ENCODE assay signal across 8 mouse cellular contexts in genomic region chr11:115707313-115708208, GRCm38 (mm10). TPM values are rescaled to one million over a fixed set of nuclear protein-coding genes. Genes with fewer than 3 reads are reported as not detected.
DNase-seq lines count a peak whose midpoint lies in the region; ATAC-seq and TF ChIP-seq lines count a peak whose summit lies in the region.

No protein-coding gene starts in this region.

- H3K36me3 ChIP-seq in CH12.LX (replicated peaks in 1 of 2; ENCODE audit: control insufficient read depth in 1 of 2, insufficient read depth in 1 of 2, low read length in 1 of 2), result peaks cover 8 to 25% of the 10 kb centered on the region in 2 experiments
- no peaks in the 10 kb centered on the region for H3K36me3 ChIP-seq in forebrain, embryonic 14.5 days (ENCODE audit: control insufficient read depth, insufficient read depth, low read length)
- H3K36me3 ChIP-seq in intestine, embryonic 14.5 days (ENCODE audit: control insufficient read depth, insufficient read depth, low read length), result no peaks in the 10 kb centered on the region
- no peaks in the 10 kb centered on the region for H3K36me3 ChIP-seq in neural tube, embryonic 13.5 days

- DNase-seq in 3134 (ENCODE audit: extremely low read depth, insufficient read length, low spot score) (peak; percentile 67), CH12.LX (ENCODE audit: extremely low read depth) (peak; percentile 75)
- DNase-seq in c-Kit-positive CD71-positive TER-119-positive erythroid progenitor cells, embryonic 14.5 days (ENCODE audit: low spot score), result peak; percentile 33
- DNase-seq in forebrain, embryonic 14.5 days (ENCODE audit: low spot score), result peak; percentile 44
- DNase-seq in intestine, embryonic 14.5 days (ENCODE audit: low spot score), result peak; percentile 78
- peak; percentile 47 to 48 for DNase-seq in lung, adult 18-20 months

- H3K4me3 ChIP-seq in CH12.LX (replicated peaks in 1 of 3; ENCODE audit: low read depth in 2 of 3, low read length in 2 of 3, poor library complexity in 1 of 3), result peak overlapping the region; percentile 86 to 99 (median 97)
- peak overlapping the region; percentile 99 for H3K4me3 ChIP-seq in forebrain, embryonic 14.5 days (ENCODE audit: low read depth, low read length)
- H3K4me3 ChIP-seq in intestine, embryonic 14.5 days (ENCODE audit: low read depth, low read length), result peak overlapping the region; percentile 79
- H3K4me3 ChIP-seq in neural tube, embryonic 13.5 days, result peak overlapping the region; percentile 99

- 0 out of 2 replicates have a peak, but pooled peaks have one; percentile 2 for TF ChIP-seq POLR2A in CH12.LX (IDR thresholded peaks at IDR 0.05; ENCODE audit: low read depth, low read length)

- H3K27ac ChIP-seq in CH12.LX (ENCODE audit: insufficient read depth, low read depth), result peak overlapping the region; percentile 88
- H3K27ac ChIP-seq in forebrain, embryonic 14.5 days (ENCODE audit: low read depth, low read length), result peak overlapping the region; percentile 92
- peak overlapping the region; percentile 91 for H3K27ac ChIP-seq in intestine, embryonic 14.5 days (ENCODE audit: low read depth)
- H3K27ac ChIP-seq in neural tube, embryonic 13.5 days (replicated peaks), result peak overlapping the region; percentile 96

- WGBS in forebrain, embryonic 14.5 days, result under 1% methylated on average over 39 of the region's 44 CpGs
- under 1% methylated on average over 44 of the region's 44 CpGs for WGBS in intestine, embryonic 14.5 days
- WGBS in neural tube, embryonic 13.5 days, result under 1% methylated on average over 44 of the region's 44 CpGs

- no peak for TF ChIP-seq RAD21 in CH12.LX (IDR thresholded peaks at IDR 0.05; ENCODE audit: low read depth, low read length)

- ATAC-seq in forebrain, embryonic 14.5 days, result no peak; the same call in 1 of the 2 replicates
- ATAC-seq in intestine, embryonic 14.5 days (replicated peaks; ENCODE audit: low FRiP score, low TSS enrichment, low read depth), result peak; percentile 36; the same call in 1 of the 2 replicates
- ATAC-seq in neural tube, embryonic 13.5 days (ENCODE audit: low read depth), result peak; percentile 63
- ATAC-seq in megakaryocyte-erythroid progenitor cell, adult 5-6 weeks (replicated peaks; ENCODE audit: low FRiP score, low TSS enrichment, poor library complexity, severe bottlenecking), result no peak

- H3K79me2 ChIP-seq in CH12.LX (replicated peaks; ENCODE audit: control insufficient read depth, extremely low read depth, insufficient read depth, poor library complexity, severe bottlenecking), result peaks cover 58% of the 10 kb centered on the region

- peak overlapping the region; percentile 98 for H3K9ac ChIP-seq in CH12.LX (ENCODE audit: insufficient read depth, low read depth)
- H3K9ac ChIP-seq in forebrain, embryonic 14.5 days (ENCODE audit: low read length), result peak overlapping the region; percentile 98
- H3K9ac ChIP-seq in intestine, embryonic 14.5 days (ENCODE audit: low read length), result peak overlapping the region; percentile 96
- peak overlapping the region; percentile 98 for H3K9ac ChIP-seq in neural tube, embryonic 13.5 days

- peak; percentile 57; the same call in 1 of the 2 replicates for TF ChIP-seq EP300 in CH12.LX (IDR thresholded peaks at IDR 0.05; ENCODE audit: low read length)

- no peaks in the 10 kb centered on the region for H3K27me3 ChIP-seq in CH12.LX (replicated peaks)
- no peaks in the 10 kb centered on the region for H3K27me3 ChIP-seq in forebrain, embryonic 14.5 days (replicated peaks; ENCODE audit: control insufficient read depth, insufficient read depth, low read length)
- H3K27me3 ChIP-seq in intestine, embryonic 14.5 days (replicated peaks; ENCODE audit: control insufficient read depth, insufficient read depth, low read length), result no peaks in the 10 kb centered on the region
- no peaks in the 10 kb centered on the region for H3K27me3 ChIP-seq in neural tube, embryonic 13.5 days

- in situ Hi-C loops in CH12.LX (cut with MboI; ENCODE audit: low pct_ligation_motif_present, low pct_unique_long_range_greater_than_20kb, low sequenced_read_pairs), result no loop called here

- peaks cover 13 to 48% of the 10 kb centered on the region in 2 experiments for H3K4me1 ChIP-seq in CH12.LX (ENCODE audit: control insufficient read depth in 1 of 2, insufficient read depth in 2 of 2)
- peaks cover 16% of the 10 kb centered on the region for H3K4me1 ChIP-seq in forebrain, embryonic 14.5 days (ENCODE audit: control insufficient read depth, insufficient read depth, low read length)
- H3K4me1 ChIP-seq in intestine, embryonic 14.5 days (replicated peaks; ENCODE audit: control insufficient read depth, insufficient read depth, low read length), result peaks cover 15% of the 10 kb centered on the region
- peaks cover 39% of the 10 kb centered on the region for H3K4me1 ChIP-seq in neural tube, embryonic 13.5 days (replicated peaks)

- H3K9me3 ChIP-seq in CH12.LX (replicated peaks; ENCODE audit: low read length), result peaks cover 10% of the 10 kb centered on the region
- H3K9me3 ChIP-seq in forebrain, embryonic 14.5 days (replicated peaks; ENCODE audit: control insufficient read depth, low read length), result no peaks in the 10 kb centered on the region
- no peaks in the 10 kb centered on the region for H3K9me3 ChIP-seq in intestine, embryonic 14.5 days (ENCODE audit: control insufficient read depth, low read length)
- H3K9me3 ChIP-seq in neural tube, embryonic 13.5 days, result no peaks in the 10 kb centered on the region

- peak overlapping the region; percentile 91 for H3K4me2 ChIP-seq in CH12.LX (ENCODE audit: insufficient read depth, low read depth, poor library complexity, severe bottlenecking)
- peak overlapping the region; percentile 88 for H3K4me2 ChIP-seq in forebrain, embryonic 14.5 days (ENCODE audit: low read length)
- peak overlapping the region; percentile 87 for H3K4me2 ChIP-seq in intestine, embryonic 14.5 days (ENCODE audit: low read length)
- peak overlapping the region; percentile 87 for H3K4me2 ChIP-seq in neural tube, embryonic 13.5 days

- dilution Hi-C loops in CH12.LX (cut with MboI; ENCODE audit: extremely low pct_ligation_motif_present, extremely low pct_unique_long_range_greater_than_20kb, low sequenced_read_pairs), result no loop called here

- no peak for TF ChIP-seq CTCF in CH12.LX (conservative IDR thresholded peaks at IDR 0.05 in 1 of 2, IDR thresholded peaks at IDR 0.05 in 1 of 2; ENCODE audit: low read depth in 2 of 2, low read length in 2 of 2)

TF ChIP-seq in CH12.LX, 34 proteins besides CTCF, POLR2A, EP300 and RAD21:
- TF ChIP-seq MYC (IDR thresholded peaks at IDR 0.05; ENCODE audit: low read depth, low read length) (no peak), MXI1 (IDR thresholded peaks at IDR 0.05; ENCODE audit: low read depth, low read length) (no peak; the same call in 1 of the 2 replicates), MAX (IDR thresholded peaks at IDR 0.05; ENCODE audit: low read length) (no peak), ELF1 (IDR thresholded peaks at IDR 0.05; ENCODE audit: low read depth, low read length) (no peak), SMC3 (IDR thresholded peaks at IDR 0.05; ENCODE audit: low read depth, low read length) (no peak), JUND (conservative IDR thresholded peaks at IDR 0.05; ENCODE audit: low read depth, low read length) (no peak), SIN3A (IDR thresholded peaks at IDR 0.05; ENCODE audit: low read length) (peak; percentile 94), ETS1 (conservative IDR thresholded peaks at IDR 0.05; ENCODE audit: low read depth, low read length) (no peak), POLR2AphosphoS2 (IDR thresholded peaks at IDR 0.05; ENCODE audit: low read depth, low read length) (no peak), E2F4 (IDR thresholded peaks at IDR 0.05; ENCODE audit: insufficient replicate concordance, low read depth, low read length) (no peak), UBTF (IDR thresholded peaks at IDR 0.05; ENCODE audit: low read depth, low read length) (peak; percentile 88; the same call in 1 of the 2 replicates), RCOR1 (conservative IDR thresholded peaks at IDR 0.05; ENCODE audit: low read depth, low read length) (no peak; the same call in 1 of the 2 replicates), ZKSCAN1 (IDR thresholded peaks at IDR 0.05; ENCODE audit: borderline replicate concordance, low read depth, low read length) (no peak), TBP (conservative IDR thresholded peaks at IDR 0.05; ENCODE audit: low read depth, low read length) (0 out of 2 replicates have a peak, but pooled peaks have one; percentile 37), HCFC1 (IDR thresholded peaks at IDR 0.05; ENCODE audit: low read depth, low read length) (no peak), TCF12 (IDR thresholded peaks at IDR 0.05; ENCODE audit: low read depth, low read length) (no peak), BHLHE40 (IDR thresholded peaks at IDR 0.05; ENCODE audit: low read depth, low read length) (no peak), NELFE (IDR thresholded peaks at IDR 0.05; ENCODE audit: low read depth, low read length) (no peak), MAZ (IDR thresholded peaks at IDR 0.05; ENCODE audit: low read depth, low read length) (no peak), ZNF384 (IDR thresholded peaks at IDR 0.05; ENCODE audit: low read depth, low read length) (peak; percentile 96), CHD1 (IDR thresholded peaks at IDR 0.05; ENCODE audit: low read depth, low read length) (peak; percentile 17; the same call in 1 of the 2 replicates)
TF ChIP-seq in CH12.LX: peak in this region for 5.

RNA-seq across cellular contexts. Expression of gene Grb2, which starts 0.8 kb away (rescaled TPM):
- total RNA-seq in CH12.LX (2012; rRNA removed), result 63.6 and 67.7 TPM in 2 replicates
- 110 and 117 TPM in 2 replicates for total RNA-seq in CH12.LX (2014; rRNA removed)
- 228 and 241 TPM in 2 replicates for polyA plus RNA-seq in CH12.LX (2012; ENCODE audit: insufficient read length, low read depth)
- 108 and 113 TPM in 2 replicates for polyA plus RNA-seq in forebrain, embryonic 14.5 days (2014; fragmentation: Nextera tagmentation; extraction: Ambion mirVana)
- polyA plus RNA-seq in intestine, embryonic 14.5 days (2014; fragmentation: Nextera tagmentation; extraction: Ambion mirVana), result 39.4 and 52.3 TPM in 2 replicates
- 189 and 191 TPM in 2 replicates for polyA plus RNA-seq in neural tube, embryonic 13.5 days (2015; fragmentation: Nextera tagmentation; extraction: Ambion mirVana)
- 70.1 and 74.4 TPM in 2 replicates for total RNA-seq in megakaryocyte-erythroid progenitor cell, adult 5-6 weeks (2014; fragmentation: Nextera tagmentation)
- total RNA-seq in megakaryocyte-erythroid progenitor cell, adult 5-6 weeks (2017), result 40.7 and 73.1 TPM in 2 replicates

RNA-seq across cellular contexts. Expression of gene Tmem94, which starts 57.7 kb away (rescaled TPM):
- 19.0 and 27.4 TPM in 2 replicates for total RNA-seq in CH12.LX (2012; rRNA removed)
- 4.8 and 6.4 TPM in 2 replicates for total RNA-seq in CH12.LX (2014; rRNA removed)
- polyA plus RNA-seq in CH12.LX (2012; ENCODE audit: insufficient read length, low read depth), result 13.5 and 15.0 TPM in 2 replicates
- polyA plus RNA-seq in forebrain, embryonic 14.5 days (2014; fragmentation: Nextera tagmentation; extraction: Ambion mirVana), result 12.4 and 19.6 TPM in 2 replicates
- polyA plus RNA-seq in intestine, embryonic 14.5 days (2014; fragmentation: Nextera tagmentation; extraction: Ambion mirVana), result 14.6 and 15.7 TPM in 2 replicates
- polyA plus RNA-seq in neural tube, embryonic 13.5 days (2015; fragmentation: Nextera tagmentation; extraction: Ambion mirVana), result 25.4 and 25.8 TPM in 2 replicates
- 29.0 and 44.6 TPM in 2 replicates for total RNA-seq in megakaryocyte-erythroid progenitor cell, adult 5-6 weeks (2014; fragmentation: Nextera tagmentation)
- 15.1 and 31.5 TPM in 2 replicates for total RNA-seq in megakaryocyte-erythroid progenitor cell, adult 5-6 weeks (2017)

Comparison
In these comparisons a context has a peak if more than half of its experiments do, and no peak if none do; other contexts are left out.
1. ATAC-seq: peak in intestine, embryonic 14.5 days (single experiment) and neural tube, embryonic 13.5 days (single experiment); none in forebrain, embryonic 14.5 days (single experiment) and megakaryocyte-erythroid progenitor cell, adult 5-6 weeks (single experiment).
2. Peak in every context shown above with its lines, with median percentiles within 50 percentile points of each other: DNase-seq, H3K27ac ChIP-seq, H3K4me2 ChIP-seq, H3K4me3 ChIP-seq and H3K9ac ChIP-seq.